Mouse (Mus musculus) lung, postnatal 14 days (tissue): ENCODE results near the gene Adra2b.
A peak's percentile ranks its signal among the peaks of the same experiment; 100 is the strongest.

ENCODE experiments used
- DNase-seq: peaks from one replicate; pipeline ENCODE4 v3.0.0; 2021

Gene Adra2b

DNA sequence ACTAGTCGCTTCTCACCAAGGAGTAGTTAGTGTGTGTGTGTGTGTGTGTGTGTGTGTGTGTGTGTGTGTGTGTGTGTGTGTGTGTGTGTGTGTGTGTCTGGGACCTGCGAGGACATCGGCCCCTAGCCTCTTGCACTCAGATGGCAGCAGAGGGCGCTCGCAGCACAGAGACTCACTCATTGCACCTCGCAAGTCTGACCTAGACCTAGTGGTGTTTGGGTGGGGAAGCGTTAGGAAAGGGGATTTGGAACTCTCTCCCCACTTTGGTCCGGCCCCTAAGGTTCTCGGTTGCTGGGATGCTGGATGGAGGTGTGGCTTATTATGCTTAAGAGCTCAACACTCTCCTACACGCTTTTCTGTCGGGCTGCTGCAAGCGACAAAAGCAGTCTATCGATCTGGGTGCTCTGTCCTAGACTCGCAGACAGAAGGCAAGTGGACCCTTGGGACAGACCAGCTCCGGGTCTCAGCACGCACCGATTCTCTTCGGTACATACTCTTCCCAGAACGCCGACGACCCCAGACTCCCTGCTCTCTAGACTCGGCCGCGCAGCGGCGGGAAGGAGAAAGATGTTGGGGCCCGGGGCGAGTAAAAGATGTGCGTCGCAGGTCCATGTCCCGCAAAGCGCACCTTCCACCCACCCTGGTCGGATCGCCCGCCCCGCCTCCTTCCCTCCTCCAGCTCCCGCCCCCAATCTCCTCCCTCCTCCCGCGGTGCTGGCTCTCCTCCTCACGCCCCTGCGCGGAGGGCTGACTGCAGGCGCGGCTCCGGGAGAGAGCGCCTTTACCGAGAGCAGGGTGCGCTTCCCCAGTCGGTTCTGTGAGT, at the start of gene Adra2b:
Adra2b (plus strand) TSS at position 750 of the 823 bp plus-strand sequence.
- DNase-seq, result peak; percentile 89

DNA sequence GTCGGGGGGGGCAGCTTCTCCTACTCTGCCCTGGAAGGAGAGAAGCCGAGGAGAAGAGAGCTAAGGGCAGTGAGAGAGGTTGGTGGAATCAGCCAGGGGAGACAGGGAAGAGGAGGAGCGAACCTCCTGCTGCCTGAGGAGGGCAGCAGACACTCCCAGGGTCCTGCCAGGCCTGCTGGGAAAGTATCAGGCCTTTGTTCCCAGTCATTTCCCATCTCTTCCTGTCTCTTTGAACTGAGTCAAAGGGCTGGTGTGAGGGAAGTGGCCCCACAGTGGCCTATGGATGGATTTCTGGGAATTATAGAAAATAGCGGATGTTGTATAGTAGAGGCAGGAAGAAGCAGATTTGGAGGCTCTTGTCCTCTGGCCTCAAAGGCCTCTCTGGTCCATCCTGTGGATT, 49.1 kb upstream of the Adra2b start:
- DNase-seq, result no peak

DNA sequence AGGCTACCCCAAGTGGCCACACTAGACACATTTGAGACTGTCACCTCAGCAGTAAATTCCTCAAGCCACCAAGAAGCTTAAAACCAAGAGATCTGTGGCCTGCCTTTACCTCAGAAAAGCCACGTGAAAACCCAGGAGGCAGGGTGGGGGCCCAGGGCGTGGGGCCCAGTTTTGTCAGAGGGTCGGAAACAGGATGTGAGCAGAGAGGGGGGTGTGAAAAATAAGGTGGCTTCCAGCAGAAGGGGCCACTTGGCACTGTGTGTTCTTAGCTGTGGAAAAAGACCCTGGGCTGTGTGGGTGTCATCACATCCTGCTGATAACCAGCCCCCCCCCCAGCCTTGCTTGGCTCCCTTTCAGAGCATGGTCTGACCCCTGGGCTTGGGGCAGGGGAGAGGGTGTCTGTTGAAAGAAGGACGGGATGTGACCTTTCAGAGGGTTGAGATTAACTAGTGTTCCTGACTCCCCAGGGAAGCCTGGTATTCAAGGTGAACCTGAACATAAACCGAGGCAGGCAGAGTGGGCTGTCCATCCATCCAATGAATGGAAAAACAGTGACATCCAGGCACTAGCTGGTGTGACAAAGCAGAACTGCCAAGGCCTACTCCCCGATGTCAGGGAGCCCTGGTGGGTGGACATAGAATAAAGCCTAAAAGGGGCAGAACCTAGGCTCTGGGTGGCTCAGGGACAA, 48.4 kb upstream of the Adra2b start:
- no peak for DNase-seq

DNA sequence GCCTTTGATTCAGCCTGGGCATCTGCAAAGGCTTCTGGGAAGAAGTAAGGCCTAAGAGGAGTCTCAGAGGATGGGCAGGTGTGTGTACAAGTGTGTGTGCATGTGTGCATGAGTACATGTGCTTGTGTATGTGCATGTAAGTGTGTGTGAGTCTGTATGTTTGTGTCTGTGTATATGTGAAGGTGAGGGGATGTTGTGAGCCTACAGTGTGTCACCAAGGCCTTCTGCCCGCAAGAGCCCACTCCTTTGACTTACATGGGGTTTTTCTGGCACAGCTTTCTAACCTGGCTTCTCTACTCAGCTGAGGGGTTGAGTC, 47.9 kb upstream of the Adra2b start:
- DNase-seq, result no peak

DNA sequence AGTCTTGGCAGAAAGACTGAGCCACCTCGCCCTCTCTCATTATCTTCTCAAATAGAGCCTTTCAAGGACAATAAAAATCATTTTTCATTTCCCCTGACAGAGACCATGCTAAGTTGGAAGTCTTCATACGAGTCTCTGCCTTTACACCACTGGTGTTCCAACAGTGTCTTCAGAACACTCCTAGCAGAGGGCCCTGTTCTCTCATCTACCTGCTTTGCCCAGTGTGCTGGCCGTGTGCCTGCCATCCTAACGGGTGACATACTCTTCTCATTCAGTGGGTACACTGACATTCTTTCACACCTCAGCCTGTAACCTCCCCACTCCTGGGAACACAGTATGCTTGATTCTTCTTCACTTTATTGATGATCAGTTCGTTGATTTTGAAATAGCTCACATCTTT, 46.6 kb upstream of the Adra2b start:
- no peak for DNase-seq

DNA sequence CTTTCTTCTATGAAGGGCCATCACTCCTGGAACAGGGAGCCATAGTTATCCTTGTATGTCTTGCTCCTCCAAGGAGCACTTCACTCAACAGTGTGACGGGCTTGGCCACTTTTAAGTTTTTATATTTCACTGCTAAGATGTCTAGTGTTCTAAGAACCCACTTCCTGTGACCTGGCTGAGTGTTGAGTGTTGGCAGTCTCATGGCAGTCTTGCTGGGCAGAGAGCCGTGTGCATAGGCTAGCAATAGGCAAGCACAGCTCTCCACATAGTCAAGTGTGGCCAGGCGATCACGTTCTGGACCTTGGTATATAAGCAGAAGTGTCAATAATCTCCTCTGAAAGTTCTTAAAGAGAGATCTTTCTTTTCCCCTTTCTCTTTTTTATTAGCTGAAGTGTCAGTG, 44.9 kb upstream of the Adra2b start:
- no peak for DNase-seq

DNA sequence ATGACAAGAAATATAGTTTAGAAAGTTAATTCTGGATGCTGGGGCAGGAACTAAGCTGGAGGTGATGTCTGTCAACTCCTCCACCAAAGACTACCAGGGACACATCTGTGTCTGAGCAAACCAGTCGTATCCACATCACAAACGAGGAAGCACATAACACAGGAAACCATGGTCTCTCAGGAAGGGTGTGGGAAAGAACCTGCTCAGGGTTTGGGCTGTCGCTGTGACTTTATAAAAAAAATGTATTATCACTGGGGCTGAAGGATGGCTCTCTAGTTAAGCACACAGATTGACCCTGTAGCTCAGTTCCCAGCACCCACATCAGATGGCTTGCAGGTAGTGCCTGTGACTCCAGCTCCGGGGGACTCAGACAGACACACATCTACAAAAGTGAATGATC, 43.9 kb upstream of the Adra2b start:
- no peak for DNase-seq

DNA sequence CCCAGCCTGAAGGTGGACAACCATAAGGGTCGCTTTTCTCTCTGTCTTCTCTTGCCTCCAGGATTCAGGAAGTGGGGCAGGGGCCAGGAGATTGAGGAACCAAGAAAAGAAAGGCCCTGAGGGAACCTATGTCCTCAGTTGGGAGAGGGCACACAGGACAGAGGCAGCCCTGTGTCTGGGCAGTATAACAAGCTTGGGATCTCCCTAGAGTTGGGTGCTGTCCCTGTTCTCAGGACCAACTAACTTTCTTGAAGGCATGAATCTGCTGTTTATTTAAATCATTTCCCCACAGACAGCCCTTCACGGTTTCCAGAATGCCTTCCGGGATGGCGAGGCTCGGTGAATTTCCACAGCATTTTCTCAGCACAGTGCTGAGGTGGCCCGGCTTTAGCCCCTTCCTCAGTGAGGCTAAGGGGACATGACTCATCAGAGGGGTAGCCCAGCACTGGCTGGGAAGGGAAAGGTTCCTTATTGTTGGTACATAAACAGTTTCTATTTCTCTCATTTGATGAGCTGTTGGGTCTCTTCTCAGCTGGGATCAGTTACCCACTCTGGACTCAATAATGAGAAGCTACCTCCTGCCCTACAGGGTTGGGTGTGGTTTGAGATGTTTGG, 40.2 kb upstream of the Adra2b start:
- no peak for DNase-seq

DNA sequence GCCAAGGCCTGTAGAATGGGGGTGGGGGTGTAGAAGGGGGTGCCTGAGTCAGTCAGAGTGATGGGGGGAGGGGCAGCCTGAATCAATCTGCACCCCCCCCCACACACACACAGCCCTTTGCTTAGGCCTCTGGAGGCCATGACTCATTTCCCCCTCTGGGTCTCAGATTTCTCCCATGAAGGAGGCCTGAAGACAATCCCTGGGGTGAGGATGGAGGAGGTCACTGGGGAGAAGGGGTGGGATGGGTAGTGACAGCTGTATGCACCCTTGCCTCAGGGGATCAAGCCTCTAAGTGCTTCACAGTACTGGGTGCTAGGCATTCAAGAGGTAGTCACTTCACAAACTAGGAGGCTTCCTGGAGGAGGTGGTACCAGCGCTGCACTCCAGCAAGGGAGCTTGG, 39.3 kb upstream of the Adra2b start:
- DNase-seq, result no peak

DNA sequence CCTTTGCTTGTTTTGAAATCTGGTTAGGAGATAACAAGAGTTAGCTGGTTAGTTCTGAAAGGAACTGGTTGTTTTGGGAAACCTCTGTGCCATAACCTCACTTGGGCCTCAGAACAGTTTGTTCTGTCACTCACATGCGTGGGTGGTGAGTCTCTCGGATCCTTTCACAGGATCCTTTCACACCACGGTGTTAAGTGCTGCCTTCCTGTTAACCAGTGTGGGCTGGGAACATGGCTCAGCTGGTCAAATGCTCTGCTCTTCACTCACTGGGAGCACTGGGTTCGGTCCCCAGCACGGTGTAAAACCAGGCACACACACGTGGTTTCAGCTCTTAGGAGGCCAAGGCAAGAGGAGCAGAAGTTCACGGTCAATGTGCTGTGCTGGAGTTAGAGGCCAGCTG, 38.6 kb upstream of the Adra2b start:
- DNase-seq, result no peak

DNA sequence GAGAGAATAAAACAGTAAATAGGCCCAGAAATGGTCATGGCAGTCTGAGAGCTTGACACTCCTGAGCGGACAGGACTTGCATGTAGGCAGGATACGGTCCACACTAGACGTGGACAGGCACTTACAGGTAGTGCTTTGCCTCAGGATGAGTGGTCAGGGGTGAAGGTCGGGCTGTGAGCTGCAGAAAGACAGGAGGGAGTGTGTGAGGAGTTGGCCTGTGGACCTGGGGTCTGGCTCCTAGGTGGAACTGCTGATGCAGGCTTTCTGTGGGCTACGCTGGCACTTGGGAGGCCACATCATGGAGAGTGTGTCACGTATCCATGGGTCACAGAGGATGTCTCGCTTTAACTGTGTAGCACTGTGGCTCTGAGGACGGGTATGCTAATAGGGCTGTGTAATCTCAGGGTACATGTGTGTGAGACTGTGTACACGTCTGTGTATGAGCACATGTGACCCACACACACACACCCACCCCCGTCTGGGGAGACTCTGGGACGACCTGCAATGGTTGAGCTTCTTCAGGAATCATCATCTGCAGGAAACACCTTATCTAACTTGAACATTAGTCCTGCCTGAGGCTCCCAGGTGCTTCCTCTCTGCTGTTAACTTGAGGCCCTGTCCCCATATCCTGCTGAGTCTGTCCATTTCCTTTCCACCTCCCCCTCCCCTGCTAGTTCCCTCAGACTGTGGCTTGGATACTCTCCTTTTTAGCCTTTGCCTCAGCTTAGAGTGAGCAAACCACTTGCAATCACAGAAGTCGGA, 34.7 kb upstream of the Adra2b start:
- DNase-seq, result no peak

DNA sequence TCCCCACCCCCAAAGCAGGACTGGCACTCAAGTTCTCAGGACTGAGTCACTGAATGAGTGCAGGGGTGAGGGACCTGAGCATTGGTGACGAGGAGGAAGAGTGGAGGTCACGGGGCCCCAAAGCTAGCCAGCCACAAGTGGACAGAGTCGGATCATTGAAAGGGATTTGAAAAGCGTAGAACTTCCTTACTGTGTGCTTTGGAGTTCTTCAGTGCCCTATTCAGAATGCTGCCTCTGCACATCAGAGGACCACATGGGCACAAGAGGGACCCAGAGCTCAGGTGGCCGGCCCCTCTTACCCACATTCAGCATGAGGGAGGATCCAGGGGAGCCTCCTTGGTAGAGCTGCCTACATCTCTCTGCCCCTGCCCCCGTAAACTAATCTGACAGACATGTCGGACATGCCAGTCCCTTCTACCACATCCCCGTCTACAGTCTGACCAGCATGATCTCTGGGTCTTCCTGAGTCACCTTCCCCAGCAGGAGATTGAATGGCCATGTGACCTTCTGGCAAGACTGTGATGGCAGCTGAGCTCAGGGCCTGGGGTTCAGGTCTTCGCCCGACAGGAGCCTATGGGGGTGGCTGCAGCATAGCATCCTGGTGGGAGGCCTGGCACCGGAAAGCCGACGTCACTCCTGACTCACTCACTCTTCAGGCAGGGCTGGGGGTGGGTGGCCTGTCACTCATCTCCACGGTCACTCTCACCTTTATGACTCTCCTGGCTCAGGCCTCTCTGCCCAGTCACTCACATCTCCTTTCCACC, 30.0 kb upstream of the Adra2b start:
- DNase-seq, result no peak

DNA sequence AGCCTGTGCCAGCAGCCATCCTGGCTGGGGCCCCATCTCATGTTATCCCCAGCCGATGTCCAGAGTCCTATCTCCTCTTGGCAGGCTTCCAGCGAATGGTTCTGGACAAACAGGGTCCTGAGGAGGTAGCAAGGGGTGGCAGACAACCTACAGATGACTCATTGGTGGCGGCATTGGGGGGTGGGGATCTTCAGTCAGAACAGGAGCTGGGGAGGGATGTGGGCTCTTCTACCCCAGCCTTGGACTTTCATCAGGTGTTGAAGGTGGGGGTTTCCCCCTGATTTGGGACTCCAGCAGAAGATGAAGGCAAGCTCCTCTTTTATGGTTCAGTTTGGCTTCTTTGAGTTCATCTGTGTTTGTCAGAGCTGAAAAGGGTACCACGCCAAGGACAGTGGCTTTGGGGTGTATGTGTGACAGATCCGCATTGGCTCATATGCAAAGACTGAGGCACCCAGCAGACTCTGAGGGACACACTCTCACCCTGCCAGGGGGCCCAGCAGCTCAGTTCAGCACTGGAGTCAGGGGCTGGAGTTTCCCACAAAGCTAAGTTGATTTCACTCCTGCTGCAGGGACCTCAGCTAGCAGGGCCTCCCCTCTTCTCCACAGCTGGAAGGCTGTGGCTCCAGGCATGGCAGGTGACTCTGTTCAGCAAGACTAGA, 28.9 kb upstream of the Adra2b start:
- DNase-seq, result no peak

DNA sequence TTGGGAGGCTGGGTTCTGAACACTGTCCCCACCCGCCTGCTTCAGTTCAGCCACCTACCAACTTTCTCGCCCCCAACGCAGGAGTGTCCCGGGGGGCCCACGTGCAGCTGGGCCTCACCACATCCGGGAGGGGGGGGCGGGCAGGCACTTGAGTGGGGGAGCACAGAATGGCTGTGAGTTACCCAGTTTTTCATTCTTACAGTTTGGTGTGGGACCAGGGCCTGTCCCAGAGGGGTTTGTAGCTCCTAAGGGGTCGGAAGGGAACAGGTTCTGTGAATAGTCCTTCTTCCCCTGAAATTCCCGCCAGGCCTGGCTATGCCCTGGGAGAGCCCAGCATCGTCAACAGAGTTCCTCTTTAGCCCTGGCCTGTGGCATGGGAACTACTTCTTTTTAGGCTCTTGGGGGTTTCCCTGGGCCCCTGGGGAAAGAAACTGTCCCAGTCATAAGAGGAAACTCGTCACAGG, 27.9 kb upstream of the Adra2b start:
- peak; percentile 28 for DNase-seq

DNA sequence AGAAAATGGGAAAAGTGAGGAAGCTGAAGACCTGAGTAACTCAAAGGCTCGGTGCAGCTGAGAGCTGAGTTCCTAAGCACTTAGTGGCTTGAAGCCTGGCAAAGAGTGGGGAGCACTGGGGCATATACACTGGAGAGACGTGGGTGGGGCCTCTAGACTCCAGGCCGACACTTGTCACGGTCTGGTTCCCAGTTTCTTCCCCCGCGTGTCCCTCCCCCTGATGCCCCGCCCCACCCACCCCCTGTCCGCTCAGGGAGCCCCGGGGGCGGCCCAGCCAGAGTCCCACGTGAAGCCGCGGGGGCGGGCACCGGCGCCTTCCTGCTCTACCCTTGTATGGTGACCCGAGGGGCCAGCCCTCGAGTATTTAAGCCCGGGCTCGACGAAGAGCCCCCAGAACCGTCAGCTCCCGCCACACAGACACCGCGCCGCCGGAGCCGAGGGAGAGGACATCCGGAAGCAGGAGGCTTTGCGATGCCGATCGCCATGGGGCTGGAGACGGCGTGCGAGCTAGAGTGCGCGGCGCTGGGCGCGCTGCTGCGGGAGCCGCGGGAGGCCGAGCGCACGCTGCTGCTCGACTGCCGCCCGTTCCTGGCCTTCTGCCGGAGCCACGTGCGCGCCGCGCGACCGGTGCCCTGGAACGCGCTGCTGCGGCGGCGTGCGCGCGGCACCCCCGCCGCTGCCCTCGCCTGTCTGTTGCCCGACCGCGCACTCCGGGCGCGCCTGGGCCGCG, 27.1 kb upstream of the Adra2b start, which contains the start of gene Dusp2:
Dusp2 (plus strand) TSS at position 393 of the 730 bp plus-strand sequence.
- peak; percentile 79 for DNase-seq

DNA sequence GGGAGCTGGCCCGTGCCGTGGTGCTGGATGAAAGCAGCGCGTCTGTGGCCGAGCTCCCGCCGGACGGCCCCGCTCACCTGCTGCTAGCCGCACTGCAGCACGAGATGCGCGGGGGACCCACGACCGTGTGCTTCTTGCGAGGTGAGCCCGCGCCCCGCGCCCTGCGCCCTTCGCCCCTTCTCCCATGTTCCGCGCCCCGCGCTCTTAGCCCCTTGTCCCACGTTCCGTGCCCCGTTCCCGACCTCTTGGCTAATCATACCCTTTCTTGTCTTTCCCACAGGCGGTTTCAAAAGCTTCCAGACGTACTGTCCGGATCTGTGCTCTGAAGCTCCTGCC, 26.5 kb upstream of the Adra2b start:
- no peak for DNase-seq

DNA sequence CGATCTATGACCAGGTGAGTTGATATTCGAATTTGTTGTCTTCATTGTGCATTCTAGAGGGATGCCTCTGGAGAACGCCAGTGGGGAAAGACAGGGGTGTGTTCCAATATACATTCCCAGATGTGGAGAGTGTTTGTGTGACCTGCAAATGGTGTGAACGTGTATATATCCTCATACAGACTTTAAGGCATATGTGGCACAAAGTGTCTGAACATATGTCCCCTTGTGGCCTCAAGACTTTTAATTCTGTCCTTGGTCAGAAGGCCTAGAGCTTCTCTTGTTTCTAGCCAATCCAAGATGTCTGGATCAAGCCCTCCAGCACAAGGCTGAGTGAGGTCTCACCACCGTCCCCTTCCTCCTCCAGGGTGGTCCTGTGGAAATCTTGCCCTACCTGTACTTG, 26.1 kb upstream of the Adra2b start:
- no peak for DNase-seq

DNA sequence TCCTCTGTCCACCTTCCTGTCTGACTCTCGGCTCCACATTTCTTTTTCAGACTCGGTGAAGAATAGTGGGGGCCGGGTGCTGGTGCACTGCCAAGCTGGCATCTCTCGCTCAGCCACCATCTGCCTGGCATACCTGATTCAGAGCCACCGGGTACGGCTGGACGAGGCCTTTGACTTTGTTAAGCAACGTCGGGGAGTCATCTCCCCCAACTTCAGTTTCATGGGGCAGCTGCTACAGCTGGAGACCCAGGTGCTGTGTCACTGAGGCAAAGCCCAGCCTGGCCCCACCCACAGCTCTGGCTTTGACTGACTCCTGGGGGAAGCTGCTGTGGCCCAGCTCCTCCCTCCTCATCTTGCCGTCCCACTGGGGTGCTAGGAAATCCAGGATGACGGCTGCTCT, 25.5 kb upstream of the Adra2b start:
- no peak for DNase-seq

DNA sequence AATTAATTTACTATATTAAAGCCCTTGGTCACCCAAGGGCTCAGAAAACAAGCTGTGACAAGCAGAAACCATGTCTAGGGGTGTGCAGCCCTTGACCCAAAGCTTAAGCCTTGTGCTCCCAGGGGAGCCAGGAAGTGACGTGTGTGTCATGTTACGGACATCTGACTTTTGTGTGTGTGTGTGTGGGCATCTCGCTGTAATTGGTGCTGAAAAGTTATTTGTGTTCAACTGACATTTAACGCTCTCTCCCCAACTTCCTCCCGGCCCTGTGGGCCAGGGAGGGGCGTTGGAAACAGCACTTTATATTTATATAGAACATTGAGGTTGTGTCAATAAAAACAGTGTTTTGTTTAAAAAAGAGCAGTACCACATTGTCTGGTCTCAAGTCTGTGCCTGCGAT, 25.0 kb upstream of the Adra2b start:
- no peak for DNase-seq

DNA sequence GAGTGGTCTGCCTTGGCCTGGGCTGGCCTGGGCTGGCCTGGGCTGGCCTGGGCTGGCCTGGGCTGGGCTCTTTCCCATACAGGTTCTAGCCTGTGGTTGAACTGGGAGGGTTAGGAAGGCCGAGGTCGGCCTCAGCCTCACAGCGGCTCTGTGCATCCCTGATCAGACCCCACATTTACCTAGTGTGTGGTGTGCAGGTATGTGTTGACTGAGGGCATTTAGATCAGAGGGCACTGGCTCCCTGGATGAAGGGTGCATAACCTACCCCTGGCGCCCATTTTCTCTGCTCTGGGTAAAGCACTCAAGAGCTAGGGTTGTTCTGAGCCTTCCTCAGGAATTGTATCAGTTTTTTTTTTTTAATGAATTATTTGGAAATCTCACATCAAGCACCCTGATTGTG, 24.6 kb upstream of the Adra2b start, which contains the start of gene Astl:
Astl (plus strand) TSS at position 224 of the 400 bp plus-strand sequence.
- no peak for DNase-seq

DNA sequence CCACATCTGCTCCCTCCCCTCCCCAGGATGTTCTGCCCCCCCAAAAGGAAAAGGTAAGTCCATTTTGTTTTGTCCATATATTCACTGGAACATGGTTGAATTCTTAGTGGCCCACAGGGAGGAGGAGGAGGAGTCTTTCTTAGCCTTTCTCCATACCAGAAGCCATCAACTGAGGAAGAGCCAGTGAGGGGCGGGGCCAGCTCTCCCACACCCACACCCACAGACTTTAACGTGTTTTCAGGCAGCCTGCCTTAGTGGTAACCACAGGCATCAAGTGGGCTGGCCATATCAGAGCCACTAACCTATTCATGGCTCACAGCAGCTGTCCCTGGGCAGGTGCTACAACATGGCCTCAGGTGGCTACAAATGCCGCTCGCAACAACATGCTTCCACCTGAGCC, 24.2 kb upstream of the Adra2b start:
- DNase-seq, result no peak
